Mouse (Mus musculus) hindlimb bud, embryonic 11.5 days (tissue): Measurements from ENCODE around the gene Ank3.

Source experiments
- DNase-seq: peaks from one replicate; pipeline ENCODE4 v3.0.0-alpha.2; 2012; ENCODE audit warnings: low read depth, low spot score; ENCODE audit errors: extremely low spot score

The Ank3 gene

GRCm38 (mm10) chr10:70023861-70024260, 625.3 kb downstream of the Ank3 start:
- no peak for DNase-seq

GRCm38 (mm10) chr10:70031942-70032341, 633.4 kb downstream of the Ank3 start:
- no peak for DNase-seq

- DNase-seq: no peak
Observed at GRCm38 (mm10) chr10:70032982-70033381, 634.4 kb downstream of the Ank3 start.

- no peak for DNase-seq
Observed at GRCm38 (mm10) chr10:70033856-70034255, 635.3 kb downstream of the Ank3 start.

- DNase-seq: no peak
Observed at GRCm38 (mm10) chr10:70039871-70040291, 641.3 kb downstream of the Ank3 start.

- DNase-seq: no peak
Observed at GRCm38 (mm10) chr10:70041562-70041961, 643.0 kb downstream of the Ank3 start.

- no peak for DNase-seq
Observed at GRCm38 (mm10) chr10:70045722-70046121, 647.1 kb downstream of the Ank3 start.

- no peak for DNase-seq
Observed at GRCm38 (mm10) chr10:70049771-70050170, 651.2 kb downstream of the Ank3 start.

GRCm38 (mm10) chr10:70055291-70055690, 656.7 kb downstream of the Ank3 start:
- DNase-seq: no peak

GRCm38 (mm10) chr10:70057064-70057463, 658.5 kb downstream of the Ank3 start:
- no peak for DNase-seq

- DNase-seq: no peak
Observed at GRCm38 (mm10) chr10:70060021-70060688, 661.6 kb downstream of the Ank3 start.

- no peak for DNase-seq
Observed at GRCm38 (mm10) chr10:70060689-70061081, 662.1 kb downstream of the Ank3 start.

- no peak for DNase-seq
Observed at GRCm38 (mm10) chr10:70063881-70064555, 665.4 kb downstream of the Ank3 start.

- DNase-seq: no peak
Observed at GRCm38 (mm10) chr10:70065191-70065590, 666.6 kb downstream of the Ank3 start.

GRCm38 (mm10) chr10:70066497-70067168, 668.1 kb downstream of the Ank3 start:
- no peak for DNase-seq

- no peak for DNase-seq
Observed at GRCm38 (mm10) chr10:70067169-70068115, 668.9 kb downstream of the Ank3 start.

- DNase-seq: no peak
Observed at GRCm38 (mm10) chr10:70069321-70069720, 670.7 kb downstream of the Ank3 start.

- no peak for DNase-seq
Observed at GRCm38 (mm10) chr10:70071334-70071733, 672.8 kb downstream of the Ank3 start.
